Mouse (Mus musculus) subcutaneous adipose tissue, adult 2 months (tissue): ENCODE measurements around the gene Olfr1322. TPM values are rescaled to one million over a fixed set of nuclear protein-coding genes. Genes with fewer than 3 reads are reported as not detected.

Experiments
- polyA plus RNA-seq: library from polyadenylated mRNA; depleted of rRNA; stranded (reverse); fragments of >200 nt; gene quantifications from 2 replicates; pipeline ENCODE4 v1.2.3, GENCODE M21; 2012; ENCODE audit warnings: low replicate concordance; rRNA removed

The Olfr1322 gene
- not detected in 2 replicates for polyA plus RNA-seq

DNA sequence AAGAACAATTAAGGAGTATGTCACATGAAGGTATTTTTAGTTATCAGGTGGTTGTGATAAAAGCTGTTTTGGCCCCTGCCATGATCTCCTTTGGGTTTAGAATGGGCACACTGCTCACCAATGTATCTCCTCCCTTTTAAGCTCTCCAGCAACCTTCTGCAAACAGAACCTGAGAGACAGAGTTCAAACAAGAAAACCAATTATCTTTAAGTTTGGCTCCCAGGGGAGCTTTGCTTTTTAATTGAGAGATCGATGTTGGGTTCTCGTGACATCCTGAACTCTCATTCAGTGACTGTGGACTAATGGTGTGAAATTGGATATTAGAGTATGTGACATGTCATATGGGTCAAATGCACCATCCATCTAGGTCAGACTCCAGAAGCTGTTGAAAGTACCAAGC, at the start of gene Olfr1322:
Gene Olfr1322 (minus strand): TSS at position 101 of the 400 bp plus-strand sequence.

Other genes with a start within 250 kb of the Olfr1322 start
- not detected in 2 replicates for gene Olfr1320, start 219.2 kb downstream of the Olfr1322 start, polyA plus RNA-seq
- gene Olfr1321, start 156.4 kb downstream of the Olfr1322 start, polyA plus RNA-seq: not detected in 2 replicates
- gene Igsf1, start 93.7 kb downstream of the Olfr1322 start, polyA plus RNA-seq: 0.54 and 0.76 TPM in 2 replicates
- gene Olfr1323, start 127.9 kb upstream of the Olfr1322 start, polyA plus RNA-seq: not detected in 2 replicates